Mouse (Mus musculus) liver, adult 2 months (tissue): ENCODE data around the gene E330034G19Rik. TPM values are rescaled to one million over a fixed set of nuclear protein-coding genes. Genes with fewer than 3 reads are reported as not detected.

Experiments
- DNase-seq: peaks from one replicate; pipeline ENCODE4 v3.0.0-alpha.2; 2011; ENCODE audit warnings: low read depth, low spot score; ENCODE audit errors: extremely low read depth
- H3K27ac ChIP-seq: fragments of 200-500 bp; replicated peaks from 2 replicates; pipeline ENCODE4 v1.5.1; 2012; ENCODE audit warnings: low read depth, mild to moderate bottlenecking, control low read depth, inconsistent platforms, low read length; ENCODE audit not compliant: insufficient read depth
- H3K27me3 ChIP-seq: fragments of 200-500 bp; 2 replicates; pipeline ENCODE4 v1.6.1; 2012; ENCODE audit warnings: mild to moderate bottlenecking, moderate library complexity, low read length, inconsistent platforms; ENCODE audit not compliant: control insufficient read depth, insufficient read depth
- H3K36me3 ChIP-seq: fragments of 200-500 bp; 2 replicates; pipeline ENCODE4 v1.6.1; 2012; ENCODE audit warnings: low read length, inconsistent platforms; ENCODE audit not compliant: control insufficient read depth, insufficient read depth
- H3K4me1 ChIP-seq: fragments of 200-500 bp; 2 replicates; pipeline ENCODE4 v1.6.1; 2011; ENCODE audit warnings: low read length; ENCODE audit not compliant: control insufficient read depth, insufficient read depth
- H3K4me3 ChIP-seq: fragments of 200-500 bp; 2 replicates; pipeline ENCODE4 v1.5.1; 2011; ENCODE audit warnings: low read depth, mild to moderate bottlenecking, control low read depth, low read length, moderate library complexity; ENCODE audit not compliant: insufficient read depth
- H3K79me2 ChIP-seq: fragments of 200-500 bp; 2 replicates; pipeline ENCODE4 v1.6.1; 2012; ENCODE audit warnings: inconsistent platforms, mild to moderate bottlenecking, low read length, moderate library complexity; ENCODE audit not compliant: control insufficient read depth, insufficient read depth
- H3K9ac ChIP-seq: fragments of 200-500 bp; 2 replicates; pipeline ENCODE4 v1.6.1; 2012; ENCODE audit warnings: low read depth, mild to moderate bottlenecking, control low read depth, inconsistent platforms, low read length
- CTCF ChIP-seq: fragments of 200-500 bp; IDR thresholded peaks from 2 replicates; pipeline ENCODE4 v1.5.1; 2011; ENCODE audit warnings: low read depth, low read length, control low read depth
- POLR2A ChIP-seq: fragments of 200-500 bp; IDR thresholded peaks from 2 replicates; pipeline ENCODE4 v1.6.1; 2011; ENCODE audit warnings: low read length, control low read depth; ENCODE audit not compliant: insufficient read depth; ENCODE audit errors: extremely low read depth
- WGBS: fragments of 180-500 bp; shearing (Covaris S2); methylation state at CpG from one replicate; pipeline ENCODE4 v1.1.7; 2018; 5-methylcytosine and 5-hydroxymethylcytosine counted together
- polyA plus RNA-seq: library from polyadenylated mRNA; depleted of rRNA; stranded (reverse); fragments of >200 nt; gene quantifications from 2 replicates; pipeline ENCODE4 v1.2.3, GENCODE M21; 2012; rRNA removed
- total RNA-seq: library from RNA; depleted of rRNA; stranded (reverse); fragments of >200 nt; gene quantifications from 2 replicates; pipeline ENCODE4 v1.2.3, GENCODE M21; 2014; rRNA removed

E330034G19Rik gene
- total RNA-seq, result not detected in 2 replicates
- not detected in 2 replicates for polyA plus RNA-seq

DNA sequence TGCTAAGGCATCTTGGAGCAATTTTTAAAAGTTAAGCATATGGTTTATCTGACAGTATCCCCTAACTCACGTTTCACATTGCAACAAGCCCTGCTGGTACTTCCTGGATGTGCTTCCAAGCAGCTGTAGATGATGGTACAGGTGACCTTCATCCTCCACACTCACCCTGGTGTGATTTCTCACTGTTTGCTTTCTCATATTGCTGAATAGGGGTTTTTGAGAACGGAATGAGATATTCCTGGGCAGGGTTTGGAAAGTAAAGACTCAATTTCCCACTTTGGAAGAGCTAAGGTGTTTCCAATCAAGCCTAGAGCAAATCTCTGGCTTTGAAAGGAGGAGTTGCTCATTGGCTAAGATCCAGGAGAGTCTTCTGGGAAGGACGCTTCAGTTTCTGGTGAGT lies at the start of gene E330034G19Rik:
E330034G19Rik (plus strand) TSS at position 301 of the 400 bp plus-strand sequence.
- no peaks in the 10 kb centered on the region for H3K36me3 ChIP-seq

DNA sequence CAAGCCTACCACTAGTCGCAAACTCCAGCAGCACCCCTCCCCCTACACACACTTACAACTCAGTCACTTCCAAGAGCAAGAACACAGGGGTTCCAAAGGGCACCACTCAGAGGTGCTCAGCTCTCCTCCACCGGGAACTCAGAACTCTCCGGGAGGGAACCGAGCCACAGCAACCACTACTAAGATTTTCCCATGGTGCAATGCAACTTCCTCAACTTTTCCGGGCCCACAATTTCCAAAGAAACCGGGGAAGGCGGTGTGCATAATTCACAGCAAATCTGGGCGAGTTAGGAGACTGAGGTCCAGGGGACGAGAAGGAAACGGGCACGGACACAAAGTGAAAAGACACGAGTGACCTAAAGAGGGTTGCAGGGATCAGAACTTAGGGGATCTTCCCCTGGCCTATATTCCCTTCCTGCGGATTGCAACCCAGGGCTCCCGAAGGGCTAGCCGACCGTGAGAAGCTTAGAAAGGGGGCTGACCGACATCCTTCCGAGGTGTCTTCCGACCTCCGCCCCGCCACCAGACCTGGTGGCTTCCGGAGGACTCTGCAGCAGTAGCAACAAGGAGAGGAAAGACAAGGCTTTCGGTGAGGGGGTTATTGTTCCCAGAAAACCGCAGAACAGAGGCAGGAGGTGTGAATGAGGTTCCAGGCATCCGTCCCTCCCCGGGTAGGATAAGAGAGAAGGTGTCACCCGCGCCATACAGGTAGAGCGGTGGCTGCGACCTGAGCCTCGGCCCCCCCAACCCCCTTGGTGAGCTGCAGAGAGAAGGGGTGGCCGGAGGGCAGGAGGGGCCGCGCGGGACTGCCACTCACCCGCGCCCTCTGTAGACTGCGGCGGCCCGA lies 48.5 kb upstream of the E330034G19Rik start:
- peak overlapping the region; percentile 98 for H3K4me3 ChIP-seq
- 4% methylated on average over 40 of the region's 40 CpGs for WGBS
- H3K36me3 ChIP-seq, result no peaks in the 10 kb centered on the region
- no peaks in the 10 kb centered on the region; the same call in 1 of the 2 replicates for H3K79me2 ChIP-seq
- H3K4me1 ChIP-seq, result peaks cover 7% of the 10 kb centered on the region
- no peak overlapping the region for H3K27ac ChIP-seq
- no peaks in the 10 kb centered on the region for H3K27me3 ChIP-seq
- H3K9ac ChIP-seq, result peak overlapping the region; percentile 92
- DNase-seq, result peak; percentile 34
- no peak for TF ChIP-seq POLR2A
- TF ChIP-seq CTCF, result no peak

More for the DNA sequence above, at the start of gene E330034G19Rik:
- Histone ChIP-seq H3K9ac (no peak within 1 kb of the TSS), H3K27ac (no peak within 1 kb of the TSS), H3K4me3 (no peak within 1 kb of the TSS), H3K27me3 (no peaks in the 10 kb centered on the region), H3K79me2 (no peaks in the 10 kb centered on the region), H3K4me1 (no peaks in the 10 kb centered on the region)
- DNase-seq, result no peak
- 34% methylated on average over 3 of the region's 3 CpGs for WGBS
- TF ChIP-seq CTCF (no peak), POLR2A (no peak)

DNA sequence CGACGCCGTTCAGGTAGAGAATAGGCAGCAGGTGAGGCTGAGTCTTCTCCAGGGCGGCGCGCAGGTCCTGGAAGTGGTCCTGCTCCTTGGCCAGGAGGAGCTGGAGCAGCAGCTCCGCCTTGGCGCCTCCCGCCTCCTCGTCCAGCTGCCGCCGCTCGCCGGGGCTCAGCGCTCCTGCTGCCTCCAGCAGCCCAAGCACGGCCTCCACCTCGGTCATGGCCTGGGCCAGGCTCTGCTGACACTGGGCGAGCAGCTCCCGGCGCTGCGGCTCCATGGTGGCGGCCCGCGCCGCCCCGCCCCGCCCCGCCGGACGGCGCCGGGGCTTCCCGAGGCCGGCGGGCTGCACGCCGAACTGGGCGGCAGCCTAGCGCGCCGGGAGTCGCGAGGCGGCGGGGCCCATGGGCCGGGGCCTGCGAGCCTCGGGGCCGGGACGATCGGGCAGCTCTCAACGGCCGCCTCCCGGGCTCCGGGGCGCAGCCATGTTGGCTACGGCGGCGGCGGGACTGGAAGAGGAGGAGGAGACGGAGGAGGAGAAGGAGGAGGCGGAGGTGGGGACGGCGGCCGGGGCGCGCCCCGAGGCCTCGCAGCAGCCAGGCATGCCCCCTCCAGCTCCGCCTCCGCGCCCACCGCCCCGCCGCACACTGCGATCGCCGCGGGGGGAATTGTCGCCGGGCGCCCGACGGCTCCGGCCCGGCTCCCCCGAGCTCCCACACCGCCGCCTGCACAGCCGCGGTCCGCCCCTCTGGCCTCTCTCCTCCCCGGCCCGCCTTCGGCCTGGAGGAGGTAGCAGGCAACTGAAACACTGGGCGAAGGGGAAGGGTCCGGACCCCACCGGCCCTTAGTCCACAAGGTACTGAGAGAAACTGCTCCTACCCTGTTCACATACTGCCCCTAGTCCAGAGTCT lies 47.6 kb upstream of the E330034G19Rik start, which contains the start of gene Dlg5:
Dlg5 (minus strand) TSS at position 744 of the 905 bp plus-strand sequence.
- Histone ChIP-seq H3K27ac (no peak within 1 kb of the TSS), H3K79me2 (no peaks in the 10 kb centered on the region; the same call in 1 of the 2 replicates), H3K36me3 (no peaks in the 10 kb centered on the region), H3K4me3 (peak within 1 kb of the TSS; percentile 98), H3K27me3 (no peaks in the 10 kb centered on the region), H3K9ac (peak within 1 kb of the TSS; percentile 92), H3K4me1 (peaks cover 7% of the 10 kb centered on the region)
- WGBS, result under 1% methylated on average over 75 of the region's 98 CpGs
- TF ChIP-seq CTCF (no peak), POLR2A (0 out of 2 replicates have a peak, but pooled peaks have one; percentile 8)
- DNase-seq, result peak; percentile 31

DNA sequence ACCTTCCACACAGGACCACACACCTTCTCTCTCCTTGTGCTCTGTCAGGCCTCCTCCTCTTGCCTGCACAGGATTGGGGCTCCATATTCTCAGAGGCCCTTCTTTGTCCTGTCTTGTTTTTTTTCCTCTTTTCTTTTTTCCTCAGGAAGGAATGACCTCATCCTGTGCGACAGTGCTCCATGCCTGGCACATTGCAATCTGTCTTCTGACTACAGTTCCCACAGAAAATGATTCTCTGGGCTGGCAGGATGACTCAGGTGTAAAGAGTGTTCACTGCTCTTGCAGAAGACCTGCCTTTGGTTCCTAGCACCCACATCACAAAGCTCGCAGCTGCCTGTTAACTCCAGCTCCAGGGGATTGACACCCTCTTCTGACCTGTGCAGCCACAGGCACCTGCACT lies 43.1 kb upstream of the E330034G19Rik start:
- H3K27me3 ChIP-seq, result no peaks in the 10 kb centered on the region
- no peak overlapping the region for H3K9ac ChIP-seq
- DNase-seq, result no peak
- H3K27ac ChIP-seq, result no peak overlapping the region
- TF ChIP-seq CTCF, result no peak
- TF ChIP-seq POLR2A, result no peak
- no peaks in the 10 kb centered on the region for H3K4me1 ChIP-seq
- no peaks in the 10 kb centered on the region for H3K36me3 ChIP-seq
- no peak overlapping the region for H3K4me3 ChIP-seq
- 64% methylated on average over 2 of the region's 2 CpGs for WGBS
- H3K79me2 ChIP-seq, result no peaks in the 10 kb centered on the region; the same call in 1 of the 2 replicates

DNA sequence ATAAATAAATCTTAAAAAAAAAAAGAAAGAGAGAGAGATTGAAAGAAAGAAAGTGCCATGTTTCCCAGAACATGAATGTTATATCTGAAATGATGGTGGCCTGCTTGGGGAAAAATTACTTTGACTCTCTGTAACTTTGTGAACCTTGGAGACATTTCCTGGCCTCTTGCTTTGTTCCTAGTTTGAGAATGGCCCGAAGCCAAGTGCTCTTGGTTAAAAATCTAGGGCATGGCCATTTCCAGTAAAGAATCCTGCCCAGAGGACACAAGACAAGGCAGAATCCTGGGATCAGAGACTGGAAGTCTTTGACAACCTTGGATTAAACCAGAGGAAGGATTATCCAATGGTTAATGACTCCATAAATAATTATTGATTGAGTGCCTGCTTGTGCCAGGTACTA lies 41.7 kb upstream of the E330034G19Rik start:
- H3K4me1 ChIP-seq, result no peaks in the 10 kb centered on the region
- no peak overlapping the region for H3K9ac ChIP-seq
- no peak overlapping the region for H3K27ac ChIP-seq
- 80% methylated on average over 1 of the region's 1 CpGs for WGBS
- no peak for TF ChIP-seq POLR2A
- no peak for TF ChIP-seq CTCF
- H3K27me3 ChIP-seq, result no peaks in the 10 kb centered on the region
- H3K36me3 ChIP-seq, result no peaks in the 10 kb centered on the region
- no peaks in the 10 kb centered on the region for H3K79me2 ChIP-seq
- H3K4me3 ChIP-seq, result no peak overlapping the region
- no peak for DNase-seq
